Mouse (Mus musculus) liver, adult 2 months (tissue): ENCODE results near the gene Prmt6. TPM values are rescaled to one million over a fixed set of nuclear protein-coding genes. Genes with fewer than 3 reads are reported as not detected.

ENCODE experiments used
- DNase-seq: peaks from one replicate; pipeline ENCODE4 v3.0.0-alpha.2; 2011; ENCODE audit warnings: low read depth, low spot score; ENCODE audit errors: extremely low read depth
- H3K27ac ChIP-seq: fragments of 200-500 bp; replicated peaks from 2 replicates; pipeline ENCODE4 v1.5.1; 2012; ENCODE audit warnings: low read depth, mild to moderate bottlenecking, control low read depth, inconsistent platforms, low read length; ENCODE audit not compliant: insufficient read depth
- H3K27me3 ChIP-seq: fragments of 200-500 bp; 2 replicates; pipeline ENCODE4 v1.6.1; 2012; ENCODE audit warnings: mild to moderate bottlenecking, moderate library complexity, low read length, inconsistent platforms; ENCODE audit not compliant: control insufficient read depth, insufficient read depth
- H3K36me3 ChIP-seq: fragments of 200-500 bp; 2 replicates; pipeline ENCODE4 v1.6.1; 2012; ENCODE audit warnings: low read length, inconsistent platforms; ENCODE audit not compliant: control insufficient read depth, insufficient read depth
- H3K4me1 ChIP-seq: fragments of 200-500 bp; 2 replicates; pipeline ENCODE4 v1.6.1; 2011; ENCODE audit warnings: low read length; ENCODE audit not compliant: control insufficient read depth, insufficient read depth
- H3K4me3 ChIP-seq: fragments of 200-500 bp; 2 replicates; pipeline ENCODE4 v1.5.1; 2011; ENCODE audit warnings: low read depth, mild to moderate bottlenecking, control low read depth, low read length, moderate library complexity; ENCODE audit not compliant: insufficient read depth
- H3K79me2 ChIP-seq: fragments of 200-500 bp; 2 replicates; pipeline ENCODE4 v1.6.1; 2012; ENCODE audit warnings: inconsistent platforms, mild to moderate bottlenecking, low read length, moderate library complexity; ENCODE audit not compliant: control insufficient read depth, insufficient read depth
- H3K9ac ChIP-seq: fragments of 200-500 bp; 2 replicates; pipeline ENCODE4 v1.6.1; 2012; ENCODE audit warnings: low read depth, mild to moderate bottlenecking, control low read depth, inconsistent platforms, low read length
- CTCF ChIP-seq: fragments of 200-500 bp; IDR thresholded peaks from 2 replicates; pipeline ENCODE4 v1.5.1; 2011; ENCODE audit warnings: low read depth, low read length, control low read depth
- POLR2A ChIP-seq: fragments of 200-500 bp; IDR thresholded peaks from 2 replicates; pipeline ENCODE4 v1.6.1; 2011; ENCODE audit warnings: low read length, control low read depth; ENCODE audit not compliant: insufficient read depth; ENCODE audit errors: extremely low read depth
- whole genome bisulfite sequencing: fragments of 180-500 bp; shearing (Covaris S2); methylation state at CpG from one replicate; pipeline ENCODE4 v1.1.7; 2018; 5-methylcytosine and 5-hydroxymethylcytosine counted together
- polyA plus RNA-seq: library from polyadenylated mRNA; depleted of rRNA; stranded (reverse); fragments of >200 nt; gene quantifications from 2 replicates; pipeline ENCODE4 v1.2.3, GENCODE M21; 2012; rRNA removed
- total RNA-seq: library from RNA; depleted of rRNA; stranded (reverse); fragments of >200 nt; gene quantifications from 2 replicates; pipeline ENCODE4 v1.2.3, GENCODE M21; 2014; rRNA removed

Prmt6 gene
- total and polyA plus RNA-seq, 2 experiments = 4.3 to 4.5 TPM

GRCm38 (mm10) chr3:110249891-110250838 lies 633 bp downstream of the Prmt6 start:
- Histone ChIP-seq H3K27ac (peak overlapping the region; percentile 72), H3K4me3 (peak overlapping the region; percentile 93), H3K36me3 (peaks cover 14% of the 10 kb centered on the region), H3K27me3 (no peaks in the 10 kb centered on the region), H3K4me1 (no peaks in the 10 kb centered on the region; the same call in 1 of the 2 replicates), H3K79me2 (0 out of 2 replicates have a peak, but pooled peaks cover 5% of the 10 kb centered on the region), H3K9ac (peak overlapping the region; percentile 93)
- TF ChIP-seq CTCF = no peak
- 0 out of 2 replicates have a peak, but pooled peaks have one; percentile 32 for TF ChIP-seq POLR2A
- peak; percentile 56 for DNase-seq
- under 1% methylated on average over 89 of the region's 89 CpGs for WGBS

GRCm38 (mm10) chr3:110236819-110237463 lies 13.9 kb downstream of the Prmt6 start:
- no peaks in the 10 kb centered on the region for H3K79me2 ChIP-seq
- no peaks in the 10 kb centered on the region for H3K36me3 ChIP-seq
- 81% methylated on average over 1 of the region's 1 CpGs for WGBS
- H3K4me3 ChIP-seq = no peak overlapping the region
- no peak overlapping the region for H3K27ac ChIP-seq
- no peak for DNase-seq
- no peak overlapping the region for H3K9ac ChIP-seq
- TF ChIP-seq CTCF (no peak), POLR2A (no peak)
- H3K27me3 ChIP-seq = no peaks in the 10 kb centered on the region
- H3K4me1 ChIP-seq = no peaks in the 10 kb centered on the region

Other genes starting within 250 kb of the Prmt6 start
- gene Ntng1, start 107.0 kb downstream of the Prmt6 start, total RNA-seq = under 0.01 TPM in 1 of 2 replicates, not detected in the other
- not detected in 2 replicates for gene Ntng1, start 107.0 kb downstream of the Prmt6 start, polyA plus RNA-seq